Mouse (Mus musculus): Measurements from ENCODE around the gene Slc46a3. TPM values are rescaled to one million over a fixed set of nuclear protein-coding genes. Genes with fewer than 3 reads are reported as not detected.

Slc46a3 gene
- polyA plus RNA-seq, 1 experiment from 2014 or later, result 1.7 TPM

- Histone ChIP-seq H3K4me3 (ENCODE audit: low read depth, low read length) (no peak overlapping the region), H3K36me3 (ENCODE audit: control insufficient read depth, insufficient read depth, low read length) (no peaks in the 10 kb centered on the region), H3K27ac (replicated peaks; ENCODE audit: low read depth, low read length) (no peak overlapping the region), H3K9me3 (ENCODE audit: control insufficient read depth, low read length) (no peaks in the 10 kb centered on the region), H3K4me1 (ENCODE audit: control insufficient read depth, insufficient read depth, low read length) (peaks cover 6% of the 10 kb centered on the region; the same call in 1 of the 2 replicates), H3K4me2 (ENCODE audit: low read depth, severe bottlenecking) (no peak overlapping the region), H3K9ac (ENCODE audit: low read length) (no peak overlapping the region), H3K27me3 (ENCODE audit: control insufficient read depth, insufficient read depth, low read length) (no peaks in the 10 kb centered on the region)
- DNase-seq (ENCODE audit: low spot score) (no peak), ATAC-seq (ENCODE audit: insufficient number of reproducible peaks, low FRiP score, low TSS enrichment, low read depth) (no peak)
- WGBS, result 56% methylated on average over 6 of the region's 6 CpGs
These were observed 20.5 kb upstream of the Slc46a3 start for GRCm38 (mm10) chr5:147915038-147915566.

- ATAC-seq (ENCODE audit: insufficient number of reproducible peaks, low FRiP score, low TSS enrichment, low read depth), result no peak
- Histone ChIP-seq H3K27ac (replicated peaks; ENCODE audit: low read depth, low read length) (no peak overlapping the region), H3K4me2 (ENCODE audit: low read depth, severe bottlenecking) (no peak overlapping the region), H3K9me3 (ENCODE audit: control insufficient read depth, low read length) (no peaks in the 10 kb centered on the region), H3K9ac (ENCODE audit: low read length) (no peak overlapping the region), H3K27me3 (ENCODE audit: control insufficient read depth, insufficient read depth, low read length) (no peaks in the 10 kb centered on the region), H3K4me3 (ENCODE audit: low read depth, low read length) (no peak overlapping the region), H3K4me1 (ENCODE audit: control insufficient read depth, insufficient read depth, low read length) (peaks cover 6% of the 10 kb centered on the region; the same call in 1 of the 2 replicates), H3K36me3 (ENCODE audit: control insufficient read depth, insufficient read depth, low read length) (no peaks in the 10 kb centered on the region)
- DNase-seq (ENCODE audit: low spot score), result peak; percentile 29
- WGBS, result 27% methylated on average over 14 of the region's 14 CpGs
These were observed 18.7 kb upstream of the Slc46a3 start for GRCm38 (mm10) chr5:147913241-147913842.

- no peak for DNase-seq (ENCODE audit: low spot score)
- Histone ChIP-seq H3K9me3 (ENCODE audit: control insufficient read depth, low read length) (no peaks in the 10 kb centered on the region), H3K4me1 (ENCODE audit: control insufficient read depth, insufficient read depth, low read length) (peaks cover 6% of the 10 kb centered on the region; the same call in 1 of the 2 replicates), H3K4me3 (ENCODE audit: low read depth, low read length) (no peak overlapping the region), H3K27me3 (ENCODE audit: control insufficient read depth, insufficient read depth, low read length) (no peaks in the 10 kb centered on the region), H3K27ac (replicated peaks; ENCODE audit: low read depth, low read length) (no peak overlapping the region), H3K36me3 (ENCODE audit: control insufficient read depth, insufficient read depth, low read length) (no peaks in the 10 kb centered on the region), H3K4me2 (ENCODE audit: low read depth, severe bottlenecking) (no peak overlapping the region), H3K9ac (ENCODE audit: low read length) (no peak overlapping the region)
- 81% methylated on average over 5 of the region's 5 CpGs for WGBS
- no peak for ATAC-seq (ENCODE audit: insufficient number of reproducible peaks, low FRiP score, low TSS enrichment, low read depth)
These were observed 17.1 kb upstream of the Slc46a3 start for GRCm38 (mm10) chr5:147911744-147912143.

GRCm38 (mm10) chr5:147910807-147911509 is 16.3 kb upstream of the Slc46a3 start:
- Histone ChIP-seq H3K27me3 (ENCODE audit: control insufficient read depth, insufficient read depth, low read length) (no peaks in the 10 kb centered on the region), H3K36me3 (ENCODE audit: control insufficient read depth, insufficient read depth, low read length) (no peaks in the 10 kb centered on the region), H3K9ac (ENCODE audit: low read length) (no peak overlapping the region), H3K9me3 (ENCODE audit: control insufficient read depth, low read length) (no peaks in the 10 kb centered on the region), H3K4me1 (ENCODE audit: control insufficient read depth, insufficient read depth, low read length) (peaks cover 6% of the 10 kb centered on the region; the same call in 1 of the 2 replicates), H3K4me3 (ENCODE audit: low read depth, low read length) (no peak overlapping the region), H3K27ac (replicated peaks; ENCODE audit: low read depth, low read length) (no peak overlapping the region), H3K4me2 (ENCODE audit: low read depth, severe bottlenecking) (no peak overlapping the region)
- WGBS, result 85% methylated on average over 12 of the region's 12 CpGs
- no peak for DNase-seq (ENCODE audit: low spot score)
- no peak for ATAC-seq (ENCODE audit: insufficient number of reproducible peaks, low FRiP score, low TSS enrichment, low read depth)

GRCm38 (mm10) chr5:147907851-147908250 is 13.2 kb upstream of the Slc46a3 start:
- H3K9me3 ChIP-seq (ENCODE audit: control insufficient read depth, low read length), result no peaks in the 10 kb centered on the region
- no peak overlapping the region for H3K27ac ChIP-seq (replicated peaks; ENCODE audit: low read depth, low read length)
- no peak for ATAC-seq (ENCODE audit: insufficient number of reproducible peaks, low FRiP score, low TSS enrichment, low read depth)
- no peak overlapping the region for H3K9ac ChIP-seq (ENCODE audit: low read length)
- H3K36me3 ChIP-seq (ENCODE audit: control insufficient read depth, insufficient read depth, low read length), result no peaks in the 10 kb centered on the region
- H3K4me1 ChIP-seq (ENCODE audit: control insufficient read depth, insufficient read depth, low read length), result no peaks in the 10 kb centered on the region
- 85% methylated on average over 8 of the region's 8 CpGs for WGBS
- H3K4me3 ChIP-seq (ENCODE audit: low read depth, low read length), result no peak overlapping the region
- no peak for DNase-seq (ENCODE audit: low spot score)
- H3K27me3 ChIP-seq (ENCODE audit: control insufficient read depth, insufficient read depth, low read length), result no peaks in the 10 kb centered on the region
- H3K4me2 ChIP-seq (ENCODE audit: low read depth, severe bottlenecking), result no peak overlapping the region

- Histone ChIP-seq H3K36me3 (ENCODE audit: control insufficient read depth, insufficient read depth, low read length) (no peaks in the 10 kb centered on the region), H3K9ac (ENCODE audit: low read length) (no peak overlapping the region), H3K27ac (replicated peaks; ENCODE audit: low read depth, low read length) (no peak overlapping the region), H3K4me1 (ENCODE audit: control insufficient read depth, insufficient read depth, low read length) (no peaks in the 10 kb centered on the region), H3K9me3 (ENCODE audit: control insufficient read depth, low read length) (no peaks in the 10 kb centered on the region), H3K4me2 (ENCODE audit: low read depth, severe bottlenecking) (no peak overlapping the region), H3K27me3 (ENCODE audit: control insufficient read depth, insufficient read depth, low read length) (no peaks in the 10 kb centered on the region), H3K4me3 (ENCODE audit: low read depth, low read length) (no peak overlapping the region)
- ATAC-seq (ENCODE audit: insufficient number of reproducible peaks, low FRiP score, low TSS enrichment, low read depth) (no peak), DNase-seq (ENCODE audit: low spot score) (no peak)
- 65% methylated on average over 11 of the region's 11 CpGs for WGBS
These were observed 12.5 kb upstream of the Slc46a3 start for GRCm38 (mm10) chr5:147907144-147907543.

- no peak overlapping the region for H3K27ac ChIP-seq (replicated peaks; ENCODE audit: low read depth, low read length)
- no peak overlapping the region for H3K9ac ChIP-seq (ENCODE audit: low read length)
- WGBS, result 86% methylated on average over 9 of the region's 9 CpGs
- no peaks in the 10 kb centered on the region for H3K4me1 ChIP-seq (ENCODE audit: control insufficient read depth, insufficient read depth, low read length)
- no peaks in the 10 kb centered on the region for H3K9me3 ChIP-seq (ENCODE audit: control insufficient read depth, low read length)
- DNase-seq (ENCODE audit: low spot score) (no peak), ATAC-seq (ENCODE audit: insufficient number of reproducible peaks, low FRiP score, low TSS enrichment, low read depth) (no peak)
- no peak overlapping the region for H3K4me2 ChIP-seq (ENCODE audit: low read depth, severe bottlenecking)
- no peak overlapping the region for H3K4me3 ChIP-seq (ENCODE audit: low read depth, low read length)
- H3K27me3 ChIP-seq (ENCODE audit: control insufficient read depth, insufficient read depth, low read length), result no peaks in the 10 kb centered on the region
- H3K36me3 ChIP-seq (ENCODE audit: control insufficient read depth, insufficient read depth, low read length), result no peaks in the 10 kb centered on the region
These were observed 8.6 kb upstream of the Slc46a3 start for GRCm38 (mm10) chr5:147903166-147903565.

GRCm38 (mm10) chr5:147902008-147902757 is 7.6 kb upstream of the Slc46a3 start:
- H3K27me3 ChIP-seq (ENCODE audit: control insufficient read depth, insufficient read depth, low read length), result no peaks in the 10 kb centered on the region
- H3K27ac ChIP-seq (replicated peaks; ENCODE audit: low read depth, low read length), result no peak overlapping the region
- ATAC-seq (ENCODE audit: insufficient number of reproducible peaks, low FRiP score, low TSS enrichment, low read depth) (no peak), DNase-seq (ENCODE audit: low spot score) (no peak)
- no peaks in the 10 kb centered on the region for H3K36me3 ChIP-seq (ENCODE audit: control insufficient read depth, insufficient read depth, low read length)
- H3K9ac ChIP-seq (ENCODE audit: low read length), result no peak overlapping the region
- WGBS, result 85% methylated on average over 15 of the region's 15 CpGs
- H3K4me2 ChIP-seq (ENCODE audit: low read depth, severe bottlenecking), result no peak overlapping the region
- no peaks in the 10 kb centered on the region for H3K9me3 ChIP-seq (ENCODE audit: control insufficient read depth, low read length)
- no peaks in the 10 kb centered on the region for H3K4me1 ChIP-seq (ENCODE audit: control insufficient read depth, insufficient read depth, low read length)
- no peak overlapping the region for H3K4me3 ChIP-seq (ENCODE audit: low read depth, low read length)

Data from limb, embryonic 11.5 days (tissue).